Mouse (Mus musculus) midbrain, postnatal 0 days (tissue): ENCODE data around the gene Zw10. TPM values are rescaled to one million over a fixed set of nuclear protein-coding genes. Genes with fewer than 3 reads are reported as not detected.

Experiments used
- ATAC-seq: fragments of 200-750 bp; cut with Nextera tagmentation; 2 replicates; pipeline ENCODE4 v1.8.0; 2017; ENCODE audit warnings: moderate number of reproducible peaks, mild to moderate bottlenecking, moderate TSS enrichment, moderate library complexity; ENCODE audit not compliant: low FRiP score
- DNase-seq: peaks from one replicate; pipeline ENCODE4 v3.0.0-alpha.2; 2015; ENCODE audit warnings: low spot score
- H3K27ac ChIP-seq: fragments of 300-500 bp; sonication (generic); 2 replicates; pipeline ENCODE4 v1.5.1; 2014; ENCODE audit warnings: low read depth, mild to moderate bottlenecking, low read length, mixed read lengths
- H3K27me3 ChIP-seq: fragments of 300-500 bp; sonication (generic); 2 replicates; pipeline ENCODE4 v1.6.1; 2014; ENCODE audit warnings: low read length, control low read depth, mixed read lengths; ENCODE audit not compliant: insufficient read depth
- H3K36me3 ChIP-seq: fragments of 300-500 bp; sonication (generic); 2 replicates; pipeline ENCODE4 v1.6.1; 2014; ENCODE audit warnings: low read length, control low read depth, mixed read lengths; ENCODE audit not compliant: insufficient read depth
- H3K4me1 ChIP-seq: fragments of 300-500 bp; sonication (generic); 2 replicates; pipeline ENCODE4 v1.6.1; 2014; ENCODE audit warnings: mild to moderate bottlenecking, control low read depth, antibody characterized with exemption, low read length, mixed read lengths; ENCODE audit not compliant: insufficient read depth
- H3K4me2 ChIP-seq: fragments of 300-500 bp; sonication (generic); 2 replicates; pipeline ENCODE4 v1.6.1; 2014; ENCODE audit warnings: low read depth, mild to moderate bottlenecking, low read length, mixed read lengths; ENCODE audit not compliant: poor library complexity, severe bottlenecking
- H3K4me3 ChIP-seq: fragments of 300-500 bp; sonication (generic); 2 replicates; pipeline ENCODE4 v1.5.1; 2014; ENCODE audit warnings: low read depth, mild to moderate bottlenecking, low read length, moderate library complexity
- H3K9ac ChIP-seq: fragments of 300-500 bp; sonication (generic); replicated peaks from 2 replicates; pipeline ENCODE4 v1.6.1; 2014; ENCODE audit warnings: mild to moderate bottlenecking, low read length, moderate library complexity, mixed read lengths; ENCODE audit not compliant: poor library complexity, severe bottlenecking
- H3K9me3 ChIP-seq: fragments of 300-500 bp; sonication (generic); 2 replicates; pipeline ENCODE4 v1.6.1; 2016; ENCODE audit warnings: low read length, control low read depth
- CTCF ChIP-seq: IDR thresholded peaks from 2 replicates; pipeline ENCODE4 v1.5.1; 2016; ENCODE audit warnings: antibody characterized with exemption, mild to moderate bottlenecking
- WGBS: fragments of 180-500 bp; shearing (Covaris S2); extraction: QIAGEN DNeasy Blood & Tissue Kit; methylation state at CpG from one replicate; pipeline ENCODE4 v1.1.7; 2014; 5-methylcytosine and 5-hydroxymethylcytosine counted together
- polyA plus RNA-seq: library from polyadenylated mRNA; unstranded; fragments of >200 nt; fragmentation: Nextera tagmentation; extraction: Ambion mirVana; gene quantifications from 2 replicates; pipeline ENCODE4 v1.2.1, GENCODE M21; 2015
- total RNA-seq: library from RNA; depleted of rRNA; stranded (reverse); fragments of >200 nt; gene quantifications from 2 replicates; pipeline ENCODE4 v1.2.3, GENCODE M21; 2014

Gene Zw10
- total and polyA plus RNA-seq, 2 experiments from 2014 or later, result 11.7 to 17.6 TPM

DNA sequence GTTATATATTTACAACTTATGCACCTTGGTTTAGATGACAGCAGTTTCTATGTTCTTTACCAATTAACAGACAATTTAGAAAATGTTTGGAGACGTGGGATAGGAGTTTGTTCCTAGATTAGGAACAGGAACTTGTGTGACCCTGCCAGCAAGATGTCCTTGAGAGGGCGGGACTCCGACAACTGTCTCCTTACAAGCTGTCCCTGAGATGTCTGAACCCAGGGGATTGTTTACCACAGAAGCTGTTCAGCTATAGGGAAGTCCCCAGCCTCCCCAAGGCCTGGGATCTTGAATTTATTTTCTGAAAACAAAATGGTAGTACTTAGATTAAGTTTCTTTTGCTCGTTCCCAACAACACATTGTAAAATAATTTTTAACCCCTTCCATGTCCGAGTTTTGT, 4.5 kb upstream of the Zw10 start:
- Histone ChIP-seq H3K27ac (no peak overlapping the region), H3K4me1 (no peaks in the 10 kb centered on the region), H3K4me3 (no peak overlapping the region), H3K4me2 (no peak overlapping the region), H3K9ac (no peak overlapping the region), H3K36me3 (no peaks in the 10 kb centered on the region), H3K27me3 (no peaks in the 10 kb centered on the region), H3K9me3 (no peaks in the 10 kb centered on the region)
- ATAC-seq, result no peak
- WGBS, result 82% methylated on average over 5 of the region's 5 CpGs
- no peak for DNase-seq
- no peak for TF ChIP-seq CTCF

DNA sequence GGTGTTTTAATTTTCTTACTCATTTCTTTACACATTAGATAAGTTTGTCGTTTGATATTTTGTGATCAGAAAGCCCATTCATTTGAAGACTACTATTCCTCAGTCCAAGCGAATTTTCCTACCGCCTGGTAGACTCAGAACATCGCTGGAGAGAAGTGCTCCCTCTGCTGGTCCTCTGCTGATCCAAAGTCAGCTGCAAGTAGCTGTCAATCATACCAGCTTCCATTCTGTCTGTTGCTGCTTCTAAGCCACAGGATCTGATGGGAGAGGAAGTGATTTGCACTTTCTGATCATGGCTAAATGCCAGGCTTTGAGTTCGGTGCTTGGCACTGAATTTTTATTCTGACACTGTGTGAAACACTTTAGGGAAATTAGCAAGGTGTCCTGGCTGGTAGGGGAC, 4.1 kb upstream of the Zw10 start:
- H3K4me3 ChIP-seq, result no peak overlapping the region
- H3K27me3 ChIP-seq, result no peaks in the 10 kb centered on the region
- DNase-seq, result peak; percentile 83
- WGBS, result 15% methylated on average over 5 of the region's 5 CpGs
- peak; percentile 92 for TF ChIP-seq CTCF
- ATAC-seq, result no peak
- H3K36me3 ChIP-seq, result no peaks in the 10 kb centered on the region
- no peak overlapping the region for H3K27ac ChIP-seq
- H3K4me2 ChIP-seq, result no peak overlapping the region
- H3K9me3 ChIP-seq, result no peaks in the 10 kb centered on the region
- H3K9ac ChIP-seq, result no peak overlapping the region
- H3K4me1 ChIP-seq, result no peaks in the 10 kb centered on the region

DNA sequence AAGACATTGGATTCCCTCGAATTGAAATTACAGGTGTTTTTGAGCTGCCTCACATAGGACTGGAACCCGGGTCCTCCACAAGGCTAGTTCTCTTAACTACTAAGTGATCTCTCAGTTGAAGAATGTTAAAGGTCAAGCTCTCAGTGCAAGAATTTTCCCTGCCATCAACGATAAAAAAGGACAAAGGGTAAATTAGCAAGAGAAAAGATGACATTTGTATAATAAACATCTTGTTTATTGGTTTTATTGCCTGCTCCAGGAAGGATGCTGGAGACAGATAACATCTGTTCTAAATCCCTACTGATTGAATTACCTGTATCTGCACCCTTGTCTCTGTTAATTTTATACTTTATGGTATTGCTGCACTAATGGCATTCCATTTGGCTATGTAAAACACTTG, 1.4 kb upstream of the Zw10 start:
- Histone ChIP-seq H3K27me3 (no peaks in the 10 kb centered on the region), H3K4me2 (no peak overlapping the region), H3K4me1 (no peaks in the 10 kb centered on the region), H3K36me3 (0 out of 2 replicates have a peak, but pooled peaks cover 3% of the 10 kb centered on the region), H3K27ac (no peak overlapping the region), H3K4me3 (no peak overlapping the region), H3K9ac (no peak overlapping the region), H3K9me3 (no peaks in the 10 kb centered on the region)
- DNase-seq (no peak), ATAC-seq (no peak)
- TF ChIP-seq CTCF, result no peak
- 83% methylated on average over 3 of the region's 3 CpGs for WGBS

- DNase-seq, result no peak
- Histone ChIP-seq H3K9ac (no peak overlapping the region), H3K4me3 (no peak overlapping the region), H3K4me2 (no peak overlapping the region), H3K9me3 (no peaks in the 10 kb centered on the region), H3K36me3 (peaks cover 44% of the 10 kb centered on the region), H3K27me3 (no peaks in the 10 kb centered on the region), H3K4me1 (no peaks in the 10 kb centered on the region), H3K27ac (no peak overlapping the region)
- no peak for ATAC-seq
- 95% methylated on average over 3 of the region's 3 CpGs for WGBS
- TF ChIP-seq CTCF, result no peak
These were observed 21.4 kb downstream of the Zw10 start for GRCm38 (mm10) chr9:49076847-49077246.

DNA sequence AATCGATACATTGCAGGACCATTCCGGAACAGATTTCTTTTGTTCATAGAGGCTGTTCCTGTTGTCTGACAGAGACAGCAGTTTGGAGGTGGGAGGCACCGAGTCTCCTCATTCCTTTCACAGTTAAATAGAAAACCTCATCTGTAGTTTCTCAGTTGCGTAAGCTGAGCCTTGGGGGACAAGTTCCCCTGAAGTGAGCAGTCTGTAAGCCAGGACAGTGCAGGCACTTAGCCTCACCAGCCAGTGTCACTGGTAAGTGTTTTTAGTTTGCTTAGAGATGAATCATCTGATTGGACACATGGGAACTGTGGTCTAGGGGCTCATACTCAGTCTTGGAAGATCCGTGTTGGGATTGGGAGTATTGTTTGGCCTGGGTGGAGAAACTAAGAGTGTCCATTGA, 25.7 kb downstream of the Zw10 start, which contains the start of gene Tmprss5:
Gene Tmprss5 (plus strand): TSS at position 154 of the 400 bp plus-strand sequence.
- Histone ChIP-seq H3K27ac (no peak within 1 kb of the TSS), H3K36me3 (peaks cover 19% of the 10 kb centered on the region), H3K4me2 (no peak within 1 kb of the TSS), H3K4me1 (no peaks in the 10 kb centered on the region), H3K27me3 (no peaks in the 10 kb centered on the region), H3K9ac (no peak within 1 kb of the TSS), H3K9me3 (no peaks in the 10 kb centered on the region), H3K4me3 (no peak within 1 kb of the TSS)
- 52% methylated on average over 5 of the region's 5 CpGs for WGBS
- DNase-seq (no peak), ATAC-seq (no peak)
- no peak for TF ChIP-seq CTCF

DNA sequence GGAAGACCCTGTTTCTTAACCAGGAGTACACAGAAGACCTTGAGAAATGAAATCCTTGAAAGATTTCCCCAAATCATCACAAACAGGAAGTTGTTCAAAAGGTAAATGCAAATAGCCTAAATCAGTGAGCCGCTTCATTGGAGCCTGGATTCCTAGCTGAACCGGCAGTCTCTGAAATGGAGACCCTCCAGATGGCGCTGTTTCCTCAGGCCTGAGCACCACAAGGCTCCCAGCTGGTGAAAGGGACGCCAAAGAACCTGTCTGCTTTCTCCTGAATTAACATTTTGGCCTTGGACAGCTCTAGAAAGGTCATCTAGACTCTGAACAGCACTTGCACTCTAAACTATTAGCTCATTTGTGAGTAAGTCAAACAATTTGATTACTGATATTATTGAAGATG, 26.1 kb downstream of the Zw10 start:
- H3K27me3 ChIP-seq, result no peaks in the 10 kb centered on the region
- peaks cover 19% of the 10 kb centered on the region for H3K36me3 ChIP-seq
- no peak overlapping the region for H3K4me2 ChIP-seq
- no peak overlapping the region for H3K9ac ChIP-seq
- WGBS, result 10% methylated on average over 4 of the region's 4 CpGs
- DNase-seq (peak; percentile 89), ATAC-seq (no peak)
- no peak overlapping the region for H3K27ac ChIP-seq
- H3K9me3 ChIP-seq, result no peaks in the 10 kb centered on the region
- TF ChIP-seq CTCF, result peak; percentile 97
- no peaks in the 10 kb centered on the region for H3K4me1 ChIP-seq
- H3K4me3 ChIP-seq, result no peak overlapping the region
